Mouse (Mus musculus): ENCODE data around the gene Ucma.

DNA sequence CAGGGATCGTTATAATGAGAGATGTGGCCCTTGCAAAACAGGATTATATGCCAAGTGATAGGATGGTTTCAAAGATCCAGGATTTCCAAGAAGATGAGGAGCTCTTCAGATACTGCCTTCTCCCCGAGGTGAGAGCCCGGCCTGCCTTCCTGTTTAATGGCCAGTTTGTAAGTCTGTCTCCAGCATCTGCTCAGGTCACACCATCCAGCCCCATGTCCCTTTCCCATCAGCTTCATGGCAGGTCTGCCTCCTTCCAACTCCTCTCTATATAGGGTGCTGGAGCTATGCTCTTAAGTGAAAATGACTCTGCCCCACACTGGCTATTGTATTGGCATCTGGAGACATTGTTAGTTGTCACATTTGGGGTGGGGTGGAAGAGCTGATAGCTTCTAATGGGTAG is 48.5 kb upstream of the Ucma start:
- no peak for TF ChIP-seq CTCF (IDR thresholded peaks at IDR 0.05; ENCODE audit: insufficient read depth, low read depth, low read length)
- TF ChIP-seq POLR2A (IDR thresholded peaks at IDR 0.05; ENCODE audit: insufficient read depth, low read depth, low read length): no peak
